Mouse (Mus musculus) hindbrain, embryonic 15.5 days (tissue): ENCODE measurements around the gene Olfr1097. TPM values are rescaled to one million over a fixed set of nuclear protein-coding genes. Genes with fewer than 3 reads are reported as not detected.

Experiments used
- ATAC-seq: fragments of 200-750 bp; cut with Nextera tagmentation; 2 replicates; pipeline ENCODE4 v1.8.0; 2017; ENCODE audit warnings: low read depth, moderate number of reproducible peaks, moderate TSS enrichment; ENCODE audit not compliant: low FRiP score
- H3K27ac ChIP-seq: fragments of 300-500 bp; sonication (generic); replicated peaks from 2 replicates; pipeline ENCODE4 v1.5.1; 2015; ENCODE audit warnings: mild to moderate bottlenecking, inconsistent platforms
- H3K27me3 ChIP-seq: fragments of 300-500 bp; sonication (generic); 2 replicates; pipeline ENCODE4 v1.6.1; 2015; ENCODE audit warnings: control low read depth, inconsistent platforms
- H3K36me3 ChIP-seq: fragments of 300-500 bp; sonication (generic); 2 replicates; pipeline ENCODE4 v1.6.1; 2015; ENCODE audit warnings: control low read depth, inconsistent platforms
- H3K4me1 ChIP-seq: fragments of 300-500 bp; sonication (generic); replicated peaks from 2 replicates; pipeline ENCODE4 v1.6.1; 2015; ENCODE audit warnings: control low read depth, inconsistent platforms
- H3K4me2 ChIP-seq: fragments of 300-500 bp; sonication (generic); 2 replicates; pipeline ENCODE4 v1.6.1; 2015; ENCODE audit warnings: moderate library complexity, mild to moderate bottlenecking, inconsistent platforms
- H3K4me3 ChIP-seq: fragments of 300-500 bp; sonication (generic); 2 replicates; pipeline ENCODE4 v1.5.1; 2015; ENCODE audit warnings: mild to moderate bottlenecking, inconsistent platforms
- H3K9ac ChIP-seq: fragments of 300-500 bp; sonication (generic); 2 replicates; pipeline ENCODE4 v1.6.1; 2015; ENCODE audit warnings: inconsistent platforms
- H3K9me3 ChIP-seq: fragments of 300-500 bp; sonication (generic); 2 replicates; pipeline ENCODE4 v1.6.1; 2016; ENCODE audit warnings: control low read depth, inconsistent platforms
- WGBS: fragments of 180-500 bp; shearing (Covaris S2); methylation state at CpG from one replicate; pipeline ENCODE4 v1.1.7; 2015; 5-methylcytosine and 5-hydroxymethylcytosine counted together
- polyA plus RNA-seq: library from polyadenylated mRNA; unstranded; fragments of >200 nt; fragmentation: Nextera tagmentation; extraction: Ambion mirVana; gene quantifications from 2 replicates; pipeline ENCODE4 v1.2.1, GENCODE M21; 2015

Olfr1097 gene
- not detected in 2 replicates for polyA plus RNA-seq

DNA sequence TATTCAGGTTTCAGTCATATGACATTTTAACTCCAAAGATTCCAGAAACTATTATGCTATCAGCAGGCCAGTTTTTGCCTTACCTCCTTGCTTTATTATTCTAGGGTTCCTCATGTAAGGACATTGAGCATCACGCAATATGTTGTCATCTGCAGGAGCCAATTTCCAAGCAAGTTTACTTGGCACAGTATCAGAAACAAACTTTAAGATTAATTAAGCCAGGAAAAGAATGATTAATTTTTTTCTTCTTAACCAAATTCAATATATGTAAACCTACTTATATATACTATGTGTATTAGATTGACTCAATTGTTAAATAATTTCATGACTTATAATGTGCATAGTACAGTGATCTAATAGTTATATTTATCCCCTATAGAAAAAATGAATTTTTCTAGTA is at the start of gene Olfr1097:
TSS of gene Olfr1097 (minus strand) at position 101 of the 400 bp plus-strand sequence.
- WGBS, result 91% methylated on average over 1 of the region's 1 CpGs
- no peak for ATAC-seq
- no peak within 1 kb of the TSS for H3K9ac ChIP-seq

DNA sequence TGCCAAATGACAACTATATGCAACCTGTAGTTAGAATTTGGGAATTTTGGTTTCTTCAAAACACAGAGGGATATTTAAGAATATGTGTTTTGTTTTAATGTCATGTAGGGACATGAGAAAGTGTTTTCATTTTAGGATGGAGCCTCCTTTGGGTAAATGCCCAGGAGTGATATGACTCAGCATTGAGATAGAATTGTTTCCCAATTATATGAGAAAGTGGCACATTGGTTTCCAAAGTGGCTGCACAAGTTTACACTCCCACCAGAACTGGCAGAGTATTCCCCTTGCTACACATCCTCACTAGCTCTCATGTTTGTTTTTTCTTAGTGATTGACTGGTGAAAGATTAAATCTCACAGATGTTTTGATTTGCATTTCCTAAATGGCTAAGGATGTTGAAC is 34.5 kb upstream of the Olfr1097 start:
- Histone ChIP-seq H3K4me2 (no peak overlapping the region), H3K4me3 (no peak overlapping the region), H3K9ac (no peak overlapping the region), H3K36me3 (no peaks in the 10 kb centered on the region), H3K27ac (no peak overlapping the region), H3K4me1 (no peaks in the 10 kb centered on the region), H3K9me3 (no peaks in the 10 kb centered on the region), H3K27me3 (no peaks in the 10 kb centered on the region)
- no peak for ATAC-seq

More for the DNA sequence above, at the start of gene Olfr1097:
- no peak within 1 kb of the TSS for H3K4me3 ChIP-seq
- no peak within 1 kb of the TSS for H3K27ac ChIP-seq
- H3K4me1 ChIP-seq, result no peaks in the 10 kb centered on the region
- no peaks in the 10 kb centered on the region for H3K9me3 ChIP-seq
- no peaks in the 10 kb centered on the region for H3K27me3 ChIP-seq
- no peak within 1 kb of the TSS for H3K4me2 ChIP-seq
- H3K36me3 ChIP-seq, result no peaks in the 10 kb centered on the region

DNA sequence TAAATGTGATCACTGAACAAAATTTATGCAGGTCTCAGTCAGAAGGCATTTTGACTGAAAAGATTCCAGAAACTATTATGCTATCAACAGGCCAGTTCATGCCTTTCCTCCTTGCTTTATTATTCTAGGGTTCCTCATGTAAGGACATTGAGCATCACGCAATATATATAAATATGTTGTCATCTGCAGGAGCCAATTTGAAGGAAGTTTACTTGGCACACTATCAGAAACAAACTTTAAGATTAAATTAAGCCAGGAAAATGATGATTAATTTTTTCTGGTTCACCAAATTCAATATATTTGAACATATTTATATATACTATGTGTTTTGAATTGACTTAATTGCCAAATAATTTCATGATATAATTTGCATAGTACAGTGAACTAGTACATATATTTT is 32.4 kb upstream of the Olfr1097 start, which contains the start of gene Olfr1098:
TSS of gene Olfr1098 (minus strand) at position 101 of the 400 bp plus-strand sequence.
- WGBS, result 90% methylated on average over 1 of the region's 1 CpGs
- ATAC-seq, result no peak

DNA sequence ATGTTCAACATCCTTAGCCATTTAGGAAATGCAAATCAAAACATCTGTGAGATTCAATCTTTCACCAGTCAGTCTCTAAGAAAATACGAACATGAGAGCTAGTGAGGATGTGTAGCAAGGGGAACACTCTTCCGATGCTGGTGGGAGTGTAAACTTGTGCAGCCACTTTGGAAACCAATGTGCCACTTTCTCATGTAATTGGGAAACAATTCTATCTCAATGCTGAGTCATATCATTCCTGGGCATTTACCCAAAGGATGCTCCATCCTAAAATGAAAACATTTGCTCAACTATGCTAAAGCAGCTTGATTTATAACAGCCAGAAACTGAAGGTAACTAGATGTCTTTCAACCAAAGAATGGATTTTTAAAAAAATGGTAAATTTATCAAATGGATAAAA is 13.6 kb upstream of the Olfr1097 start:
- ATAC-seq, result no peak
- Histone ChIP-seq H3K4me3 (no peak overlapping the region), H3K27me3 (no peaks in the 10 kb centered on the region), H3K9me3 (no peaks in the 10 kb centered on the region), H3K27ac (no peak overlapping the region), H3K4me1 (no peaks in the 10 kb centered on the region), H3K4me2 (no peak overlapping the region), H3K36me3 (no peaks in the 10 kb centered on the region), H3K9ac (no peak overlapping the region)
- 93% methylated on average over 2 of the region's 2 CpGs for WGBS

More for the DNA sequence above, 32.4 kb upstream of the Olfr1097 start, which contains the start of gene Olfr1098:
- Histone ChIP-seq H3K4me2 (no peak within 1 kb of the TSS), H3K36me3 (no peaks in the 10 kb centered on the region), H3K9ac (no peak within 1 kb of the TSS), H3K27ac (no peak within 1 kb of the TSS), H3K4me3 (no peak within 1 kb of the TSS), H3K4me1 (no peaks in the 10 kb centered on the region), H3K9me3 (no peaks in the 10 kb centered on the region), H3K27me3 (no peaks in the 10 kb centered on the region)

DNA sequence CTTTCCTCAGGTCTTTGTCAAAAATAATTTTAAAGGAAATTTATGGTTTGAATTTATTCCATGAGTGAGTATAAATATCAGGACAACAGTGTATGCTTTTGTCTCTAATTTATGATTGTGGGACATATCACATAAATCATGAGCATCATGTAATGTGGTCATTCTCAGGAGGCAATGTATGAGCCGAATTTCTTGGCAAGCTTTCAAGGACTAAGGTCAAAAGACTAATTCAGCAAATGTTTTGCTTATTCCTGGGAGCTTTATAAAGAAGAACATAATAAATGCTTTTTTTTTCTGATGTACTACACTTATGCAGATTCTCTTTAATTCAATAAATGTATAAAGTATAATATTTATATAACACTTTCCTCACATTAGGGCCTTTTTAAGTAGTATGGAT is 17.3 kb downstream of the Olfr1097 start, which contains the start of gene Gm13723:
TSS of gene Gm13723 (minus strand) at position 101 of the 400 bp plus-strand sequence.
- Histone ChIP-seq H3K36me3 (no peaks in the 10 kb centered on the region), H3K4me2 (no peak within 1 kb of the TSS), H3K27ac (no peak within 1 kb of the TSS), H3K4me1 (no peaks in the 10 kb centered on the region), H3K9me3 (no peaks in the 10 kb centered on the region), H3K4me3 (no peak within 1 kb of the TSS), H3K27me3 (no peaks in the 10 kb centered on the region), H3K9ac (no peak within 1 kb of the TSS)
- 59% methylated on average over 1 of the region's 1 CpGs for WGBS
- ATAC-seq, result no peak

DNA sequence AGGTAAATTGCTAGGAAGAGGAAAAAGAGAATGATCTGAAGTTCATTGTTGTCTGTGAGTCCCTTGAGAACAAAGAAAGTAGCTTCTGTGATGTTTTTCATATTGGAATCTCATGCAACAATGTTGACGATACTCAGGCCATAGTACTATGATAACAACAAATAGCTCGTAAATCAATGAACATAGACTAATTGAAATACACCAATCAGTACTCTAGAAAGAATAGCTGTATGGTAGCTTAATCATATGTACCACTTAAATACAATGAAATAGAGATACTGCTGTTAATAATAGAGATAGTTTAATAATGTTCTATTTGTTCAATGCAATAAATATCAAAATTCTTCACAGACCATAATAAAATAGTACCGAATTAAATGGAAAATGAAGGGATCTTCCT is 40.4 kb downstream of the Olfr1097 start, which contains the start of gene Olfr1095:
TSS of gene Olfr1095 (minus strand) at position 101 of the 400 bp plus-strand sequence.
- Histone ChIP-seq H3K4me2 (no peak within 1 kb of the TSS), H3K9ac (no peak within 1 kb of the TSS), H3K9me3 (no peaks in the 10 kb centered on the region), H3K36me3 (no peaks in the 10 kb centered on the region), H3K27me3 (no peaks in the 10 kb centered on the region), H3K4me3 (no peak within 1 kb of the TSS), H3K4me1 (no peaks in the 10 kb centered on the region), H3K27ac (no peak within 1 kb of the TSS)
- WGBS, result 91% methylated on average over 3 of the region's 3 CpGs
- ATAC-seq, result no peak

Other genes starting within 250 kb of the Olfr1097 start
- not detected in 2 replicates for gene Olfr1085, start 230.2 kb downstream of the Olfr1097 start, polyA plus RNA-seq
- not detected in 2 replicates for gene Olfr1086, start 212.1 kb downstream of the Olfr1097 start, polyA plus RNA-seq
- gene Olfr1087, start 193.8 kb downstream of the Olfr1097 start, polyA plus RNA-seq, result not detected in 2 replicates
- gene Olfr1089, start 158.5 kb downstream of the Olfr1097 start, polyA plus RNA-seq, result not detected in 2 replicates
- not detected in 2 replicates for gene Olfr1090, start 133.2 kb downstream of the Olfr1097 start, polyA plus RNA-seq
- gene Olfr1093, start 109.7 kb downstream of the Olfr1097 start, polyA plus RNA-seq, result not detected in 2 replicates
- not detected in 2 replicates for gene Olfr141, start 82.2 kb downstream of the Olfr1097 start, polyA plus RNA-seq
- gene Olfr1094, start 67.6 kb downstream of the Olfr1097 start, polyA plus RNA-seq, result not detected in 2 replicates
- gene Olfr1095, start 40.5 kb downstream of the Olfr1097 start, polyA plus RNA-seq, result not detected in 2 replicates
- not detected in 2 replicates for gene Gm13723, start 17.4 kb downstream of the Olfr1097 start, polyA plus RNA-seq
- not detected in 2 replicates for gene Olfr1098, start 32.3 kb upstream of the Olfr1097 start, polyA plus RNA-seq
- gene Olfr1099, start 68.5 kb upstream of the Olfr1097 start, polyA plus RNA-seq, result not detected in 2 replicates
- not detected in 2 replicates for gene Olfr1100, start 87.7 kb upstream of the Olfr1097 start, polyA plus RNA-seq
- not detected in 2 replicates for gene Olfr1101, start 99.0 kb upstream of the Olfr1097 start, polyA plus RNA-seq
- not detected in 2 replicates for gene Olfr1102, start 106.2 kb upstream of the Olfr1097 start, polyA plus RNA-seq
- not detected in 2 replicates for gene Olfr1104, start 134.9 kb upstream of the Olfr1097 start, polyA plus RNA-seq
- gene Olfr1105, start 144.3 kb upstream of the Olfr1097 start, polyA plus RNA-seq, result not detected in 2 replicates
- not detected in 2 replicates for gene Olfr1106, start 160.1 kb upstream of the Olfr1097 start, polyA plus RNA-seq
- gene Olfr1107, start 183.6 kb upstream of the Olfr1097 start, polyA plus RNA-seq, result not detected in 2 replicates
- gene Olfr1109, start 203.8 kb upstream of the Olfr1097 start, polyA plus RNA-seq, result not detected in 2 replicates
- gene Olfr259, start 222.4 kb upstream of the Olfr1097 start, polyA plus RNA-seq, result not detected in 2 replicates
- gene Olfr1110, start 248.1 kb upstream of the Olfr1097 start, polyA plus RNA-seq, result not detected in 2 replicates